Mouse (Mus musculus): Measurements from ENCODE around the gene Olfr588-ps1. TPM values are rescaled to one million over a fixed set of nuclear protein-coding genes. Genes with fewer than 3 reads are reported as not detected.

The Olfr588-ps1 gene
- polyA plus RNA-seq, 1 experiment from 2014 or later = not detected

Other genes with a start within 250 kb of the Olfr588-ps1 start
- not detected in 2 replicates for gene Olfr569, start 250.0 kb upstream of the Olfr588-ps1 start, polyA plus RNA-seq (2015; fragmentation: Nextera tagmentation; extraction: Ambion mirVana)
- gene Olfr570, start 246.3 kb upstream of the Olfr588-ps1 start, polyA plus RNA-seq (2015; fragmentation: Nextera tagmentation; extraction: Ambion mirVana) = not detected in 2 replicates
- not detected in 2 replicates for gene Olfr571, start 223.3 kb upstream of the Olfr588-ps1 start, polyA plus RNA-seq (2015; fragmentation: Nextera tagmentation; extraction: Ambion mirVana)
- not detected in 2 replicates for gene Olfr572, start 216.5 kb upstream of the Olfr588-ps1 start, polyA plus RNA-seq (2015; fragmentation: Nextera tagmentation; extraction: Ambion mirVana)
- gene Olfr573-ps1, start 198.3 kb upstream of the Olfr588-ps1 start, polyA plus RNA-seq (2015; fragmentation: Nextera tagmentation; extraction: Ambion mirVana) = not detected in 2 replicates
- not detected in 2 replicates for gene Olfr574, start 192.4 kb upstream of the Olfr588-ps1 start, polyA plus RNA-seq (2015; fragmentation: Nextera tagmentation; extraction: Ambion mirVana)
- gene Olfr575, start 182.1 kb upstream of the Olfr588-ps1 start, polyA plus RNA-seq (2015; fragmentation: Nextera tagmentation; extraction: Ambion mirVana) = not detected in 2 replicates
- not detected in 2 replicates for gene Olfr576, start 178.2 kb upstream of the Olfr588-ps1 start, polyA plus RNA-seq (2015; fragmentation: Nextera tagmentation; extraction: Ambion mirVana)
- not detected in 2 replicates for gene Olfr577, start 164.9 kb upstream of the Olfr588-ps1 start, polyA plus RNA-seq (2015; fragmentation: Nextera tagmentation; extraction: Ambion mirVana)
- gene Olfr578, start 151.6 kb upstream of the Olfr588-ps1 start, polyA plus RNA-seq (2015; fragmentation: Nextera tagmentation; extraction: Ambion mirVana) = not detected in 2 replicates
- gene Olfr582, start 102.9 kb upstream of the Olfr588-ps1 start, polyA plus RNA-seq (2015; fragmentation: Nextera tagmentation; extraction: Ambion mirVana) = not detected in 2 replicates
- gene Olfr583, start 89.6 kb upstream of the Olfr588-ps1 start, polyA plus RNA-seq (2015; fragmentation: Nextera tagmentation; extraction: Ambion mirVana) = not detected in 2 replicates
- gene Olfr584, start 59.0 kb upstream of the Olfr588-ps1 start, polyA plus RNA-seq (2015; fragmentation: Nextera tagmentation; extraction: Ambion mirVana) = not detected in 2 replicates
- gene Olfr585, start 43.2 kb upstream of the Olfr588-ps1 start, polyA plus RNA-seq (2015; fragmentation: Nextera tagmentation; extraction: Ambion mirVana) = not detected in 2 replicates
- gene Olfr586, start 15.2 kb upstream of the Olfr588-ps1 start, polyA plus RNA-seq (2015; fragmentation: Nextera tagmentation; extraction: Ambion mirVana) = not detected in 2 replicates
- gene Olfr589, start 15.5 kb downstream of the Olfr588-ps1 start, polyA plus RNA-seq (2015; fragmentation: Nextera tagmentation; extraction: Ambion mirVana) = not detected in 2 replicates
- gene Olfr591, start 37.5 kb downstream of the Olfr588-ps1 start, polyA plus RNA-seq (2015; fragmentation: Nextera tagmentation; extraction: Ambion mirVana) = not detected in 2 replicates
- not detected in 2 replicates for gene Olfr592, start 43.9 kb downstream of the Olfr588-ps1 start, polyA plus RNA-seq (2015; fragmentation: Nextera tagmentation; extraction: Ambion mirVana)
- gene Olfr593, start 71.0 kb downstream of the Olfr588-ps1 start, polyA plus RNA-seq (2015; fragmentation: Nextera tagmentation; extraction: Ambion mirVana) = not detected in 2 replicates
- gene Olfr594, start 76.1 kb downstream of the Olfr588-ps1 start, polyA plus RNA-seq (2015; fragmentation: Nextera tagmentation; extraction: Ambion mirVana) = not detected in 2 replicates
- gene Usp17ld, start 111.6 kb downstream of the Olfr588-ps1 start, polyA plus RNA-seq (2015; fragmentation: Nextera tagmentation; extraction: Ambion mirVana) = not detected in 2 replicates
- not detected in 2 replicates for gene Olfr596, start 164.8 kb downstream of the Olfr588-ps1 start, polyA plus RNA-seq (2015; fragmentation: Nextera tagmentation; extraction: Ambion mirVana)
- not detected in 2 replicates for gene Olfr597, start 175.4 kb downstream of the Olfr588-ps1 start, polyA plus RNA-seq (2015; fragmentation: Nextera tagmentation; extraction: Ambion mirVana)
- gene Olfr598, start 182.7 kb downstream of the Olfr588-ps1 start, polyA plus RNA-seq (2015; fragmentation: Nextera tagmentation; extraction: Ambion mirVana) = not detected in 2 replicates
- gene Olfr599, start 195.0 kb downstream of the Olfr588-ps1 start, polyA plus RNA-seq (2015; fragmentation: Nextera tagmentation; extraction: Ambion mirVana) = not detected in 2 replicates
- not detected in 2 replicates for gene Olfr600, start 208.8 kb downstream of the Olfr588-ps1 start, polyA plus RNA-seq (2015; fragmentation: Nextera tagmentation; extraction: Ambion mirVana)
- not detected in 2 replicates for gene Olfr601, start 221.8 kb downstream of the Olfr588-ps1 start, polyA plus RNA-seq (2015; fragmentation: Nextera tagmentation; extraction: Ambion mirVana)
- gene Olfr603, start 245.3 kb downstream of the Olfr588-ps1 start, polyA plus RNA-seq (2015; fragmentation: Nextera tagmentation; extraction: Ambion mirVana) = not detected in 2 replicates

Data from heart, embryonic 16.5 days (tissue).